Mouse (Mus musculus) forebrain, embryonic 16.5 days (tissue): ENCODE data around the gene Itga1. TPM values are rescaled to one million over a fixed set of nuclear protein-coding genes. Genes with fewer than 3 reads are reported as not detected.
A peak's percentile ranks its signal among the peaks of the same experiment; 100 is the strongest.

ENCODE experiments used
- ATAC-seq: fragments of 200-750 bp; cut with Nextera tagmentation; 2 replicates; pipeline ENCODE4 v1.8.0; 2017; ENCODE audit warnings: mild to moderate bottlenecking, moderate library complexity
- H3K27ac ChIP-seq: fragments of 300-500 bp; sonication (generic); 2 replicates; pipeline ENCODE4 v1.5.1; 2014; ENCODE audit warnings: low read length, control low read depth
- H3K27me3 ChIP-seq: fragments of 300-500 bp; sonication (generic); replicated peaks from 2 replicates; pipeline ENCODE4 v1.6.1; 2014; ENCODE audit warnings: low read length; ENCODE audit not compliant: control insufficient read depth, insufficient read depth
- H3K36me3 ChIP-seq: fragments of 300-500 bp; sonication (generic); 2 replicates; pipeline ENCODE4 v1.6.1; 2014; ENCODE audit not compliant: control insufficient read depth, insufficient read depth
- H3K4me1 ChIP-seq: fragments of 300-500 bp; sonication (generic); replicated peaks from 2 replicates; pipeline ENCODE4 v1.6.1; 2014; ENCODE audit warnings: low read length; ENCODE audit not compliant: control insufficient read depth, insufficient read depth
- H3K4me2 ChIP-seq: fragments of 300-500 bp; sonication (generic); 2 replicates; pipeline ENCODE4 v1.6.1; 2014; ENCODE audit warnings: mild to moderate bottlenecking, low read length, control low read depth
- H3K4me3 ChIP-seq: fragments of 300-500 bp; sonication (generic); replicated peaks from 2 replicates; pipeline ENCODE4 v1.5.1; 2014; ENCODE audit warnings: mild to moderate bottlenecking, low read length, control low read depth
- H3K9ac ChIP-seq: fragments of 300-500 bp; sonication (generic); replicated peaks from 2 replicates; pipeline ENCODE4 v1.6.1; 2014; ENCODE audit warnings: low read depth, low read length, control low read depth
- H3K9me3 ChIP-seq: fragments of 300-500 bp; sonication (generic); 2 replicates; pipeline ENCODE4 v1.6.1; 2016; ENCODE audit warnings: low read length; ENCODE audit not compliant: control insufficient read depth
- WGBS: fragments of 180-500 bp; shearing (Covaris S2); extraction: QIAGEN DNeasy Blood & Tissue Kit; methylation state at CpG from one replicate; pipeline ENCODE4 v1.1.7; 2014; 5-methylcytosine and 5-hydroxymethylcytosine counted together
- polyA plus RNA-seq: library from polyadenylated mRNA; unstranded; fragments of >200 nt; fragmentation: Nextera tagmentation; extraction: Ambion mirVana; gene quantifications from 2 replicates; pipeline ENCODE4 v1.2.1, GENCODE M21; 2015

Itga1 gene
- polyA plus RNA-seq, 1 experiment from 2014 or later = 6.6 TPM

DNA sequence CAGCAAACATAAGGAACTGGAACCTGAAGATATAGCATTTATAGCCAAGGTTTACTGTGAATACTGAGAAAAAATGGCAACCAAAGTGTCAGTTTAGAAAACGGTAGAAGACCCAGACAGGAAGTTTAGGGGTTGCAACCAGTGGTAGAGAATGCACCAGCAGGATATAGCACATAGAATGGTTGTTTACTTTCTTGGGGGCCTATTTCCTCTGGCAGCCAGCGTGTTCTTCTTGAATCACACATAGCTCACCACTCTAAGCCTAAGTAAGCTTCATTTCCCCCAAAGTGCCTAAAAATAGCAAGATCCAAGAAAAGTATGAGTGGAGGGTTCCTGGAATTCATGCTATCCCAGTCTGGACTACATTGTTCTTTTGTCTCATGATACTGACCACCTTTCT is 59.1 kb downstream of the Itga1 start:
- no peaks in the 10 kb centered on the region for H3K27me3 ChIP-seq
- H3K9me3 ChIP-seq = no peaks in the 10 kb centered on the region
- H3K36me3 ChIP-seq = no peaks in the 10 kb centered on the region
- no peak overlapping the region for H3K4me3 ChIP-seq
- no peak overlapping the region for H3K27ac ChIP-seq
- no peak overlapping the region for H3K9ac ChIP-seq
- no peaks in the 10 kb centered on the region for H3K4me1 ChIP-seq
- 73% methylated on average over 2 of the region's 2 CpGs for WGBS
- ATAC-seq = no peak
- no peak overlapping the region for H3K4me2 ChIP-seq

DNA sequence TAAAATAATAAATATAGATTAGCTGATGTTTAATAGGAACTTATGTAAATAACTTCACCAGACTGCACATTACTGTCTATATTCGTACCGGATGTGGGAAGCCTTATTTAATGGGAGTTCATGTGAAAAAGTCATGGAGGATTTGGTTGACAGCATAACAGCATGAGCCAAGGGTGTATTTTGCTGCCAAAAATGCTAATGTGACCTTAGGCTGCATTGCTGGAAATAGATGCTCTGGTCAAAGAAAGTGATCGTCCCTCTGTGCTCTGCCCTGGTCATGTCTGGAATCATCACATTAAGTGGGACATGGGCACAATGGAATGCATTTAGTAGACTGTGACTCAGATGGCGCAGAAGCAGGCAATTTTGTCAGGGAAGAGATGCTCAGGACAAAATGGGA is 64.5 kb downstream of the Itga1 start:
- WGBS = 53% methylated on average over 4 of the region's 4 CpGs
- Histone ChIP-seq H3K4me3 (no peak overlapping the region), H3K4me1 (no peaks in the 10 kb centered on the region), H3K27me3 (no peaks in the 10 kb centered on the region), H3K27ac (no peak overlapping the region), H3K4me2 (no peak overlapping the region), H3K9me3 (no peaks in the 10 kb centered on the region), H3K9ac (no peak overlapping the region), H3K36me3 (no peaks in the 10 kb centered on the region)
- no peak for ATAC-seq

DNA sequence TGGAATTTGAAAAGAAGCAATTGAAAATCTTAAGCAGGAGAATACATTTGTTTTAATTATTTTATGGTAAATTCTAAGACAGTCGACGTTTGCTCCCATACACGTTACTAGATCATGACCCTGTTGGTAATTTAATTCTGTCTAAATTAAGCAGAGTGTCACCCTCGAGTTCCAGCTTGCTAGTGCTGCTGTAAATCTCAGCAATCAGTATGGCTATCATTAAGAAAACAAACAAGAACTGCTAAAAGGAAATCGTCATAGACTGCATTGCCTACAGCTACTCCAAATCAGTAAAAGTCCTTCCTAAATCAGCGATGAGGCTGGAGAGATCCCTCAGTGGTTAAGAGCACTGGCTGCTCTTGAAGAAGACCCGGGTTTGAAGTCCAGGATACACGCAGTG is 66.4 kb downstream of the Itga1 start:
- 84% methylated on average over 8 of the region's 8 CpGs for WGBS

DNA sequence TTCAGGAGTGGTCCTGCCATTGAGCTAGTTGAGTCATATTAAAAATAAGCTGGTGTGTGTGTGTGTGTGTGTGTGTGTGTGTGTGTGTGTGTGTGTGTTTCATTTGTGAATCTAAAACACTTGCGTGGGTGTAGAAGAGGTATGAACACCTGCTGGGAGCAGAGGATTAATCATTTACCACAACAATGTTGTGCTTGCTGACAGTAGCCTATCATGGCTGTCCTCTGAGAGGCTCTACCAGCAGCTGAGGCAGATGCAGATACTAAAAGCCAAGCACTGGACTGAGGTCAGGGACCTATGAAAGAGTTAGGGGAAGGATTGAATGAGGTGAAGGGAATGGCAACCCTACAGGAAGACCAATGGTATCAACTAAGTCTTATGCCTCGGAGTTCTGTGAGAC is 68.6 kb downstream of the Itga1 start:
- H3K4me3 ChIP-seq = no peak overlapping the region
- H3K4me2 ChIP-seq = no peak overlapping the region
- no peaks in the 10 kb centered on the region for H3K36me3 ChIP-seq
- ATAC-seq = no peak
- peaks cover 2% of the 10 kb centered on the region for H3K4me1 ChIP-seq
- no peak overlapping the region for H3K9ac ChIP-seq
- WGBS = 85% methylated on average over 2 of the region's 2 CpGs
- no peaks in the 10 kb centered on the region for H3K9me3 ChIP-seq
- H3K27me3 ChIP-seq = no peaks in the 10 kb centered on the region
- H3K27ac ChIP-seq = no peak overlapping the region

More for the DNA sequence above, 66.4 kb downstream of the Itga1 start:
- Histone ChIP-seq H3K9ac (no peak overlapping the region), H3K4me2 (no peak overlapping the region), H3K27me3 (no peaks in the 10 kb centered on the region), H3K36me3 (no peaks in the 10 kb centered on the region), H3K4me1 (peaks cover 2% of the 10 kb centered on the region), H3K4me3 (no peak overlapping the region), H3K27ac (no peak overlapping the region), H3K9me3 (no peaks in the 10 kb centered on the region)
- no peak for ATAC-seq

DNA sequence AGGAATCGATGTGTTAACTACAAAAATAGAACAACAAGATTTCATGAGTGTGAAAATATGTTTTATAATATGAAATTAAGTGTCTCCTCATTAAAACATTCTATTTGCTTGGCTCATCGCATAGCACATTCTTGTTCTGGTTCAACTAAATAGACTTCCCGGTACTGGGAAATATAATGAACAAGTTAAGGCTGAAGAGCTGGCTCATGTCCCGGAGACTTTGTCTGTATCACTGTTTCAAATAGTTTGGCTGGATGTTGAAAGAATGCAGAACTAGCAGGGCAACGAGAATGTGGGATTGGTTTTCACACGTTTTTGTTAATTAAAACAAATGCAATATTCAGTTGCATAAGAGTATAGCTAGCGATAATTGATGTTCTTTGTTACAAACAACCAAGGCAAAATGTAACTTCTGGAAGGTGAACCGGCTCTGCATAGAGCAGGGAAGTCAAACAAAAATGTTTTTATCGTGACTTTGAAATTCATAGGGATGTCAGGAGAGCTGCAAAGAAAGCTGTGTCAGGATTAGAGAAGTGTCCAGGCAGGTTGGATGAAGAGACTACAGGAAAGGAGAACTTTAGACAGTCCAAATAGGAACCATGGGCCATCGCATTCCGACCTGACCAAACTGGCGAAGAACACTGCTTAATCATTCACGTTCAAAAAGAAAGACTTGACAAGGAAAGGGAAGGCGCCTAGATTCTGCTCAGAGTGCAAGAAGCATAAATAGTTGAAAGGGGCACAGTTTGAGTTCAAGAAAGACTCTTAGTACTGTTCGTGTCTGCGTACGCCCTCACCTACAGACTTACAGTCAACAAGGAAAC is 70.4 kb downstream of the Itga1 start:
- Histone ChIP-seq H3K9me3 (no peaks in the 10 kb centered on the region), H3K36me3 (no peaks in the 10 kb centered on the region), H3K9ac (no peak overlapping the region), H3K27ac (no peak overlapping the region), H3K4me1 (peaks cover 2% of the 10 kb centered on the region), H3K27me3 (no peaks in the 10 kb centered on the region), H3K4me3 (no peak overlapping the region), H3K4me2 (no peak overlapping the region)
- ATAC-seq = 0 out of 2 replicates have a peak, but pooled peaks have one; percentile 33
- 62% methylated on average over 17 of the region's 17 CpGs for WGBS

DNA sequence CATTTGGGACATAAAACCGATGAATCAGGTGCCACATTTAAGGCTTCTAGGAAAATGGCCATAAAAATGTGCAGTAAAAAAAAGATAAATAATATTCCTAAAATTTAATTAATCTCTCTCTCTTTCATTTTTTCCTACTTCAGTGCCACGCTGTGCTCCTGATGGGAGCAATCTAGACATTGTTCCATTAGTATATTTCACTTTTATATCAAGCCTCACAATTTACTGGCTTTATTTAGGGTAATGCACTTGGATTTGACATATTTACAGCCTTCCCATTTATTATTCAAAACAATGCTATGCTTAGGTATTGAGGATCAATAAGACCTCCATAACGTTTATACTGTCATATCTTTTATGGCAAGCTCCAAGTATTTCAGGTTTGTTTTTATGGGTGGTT is 76.4 kb downstream of the Itga1 start:
- no peaks in the 10 kb centered on the region for H3K4me1 ChIP-seq
- H3K27me3 ChIP-seq = no peaks in the 10 kb centered on the region
- no peak overlapping the region for H3K9ac ChIP-seq
- H3K36me3 ChIP-seq = no peaks in the 10 kb centered on the region
- 89% methylated on average over 3 of the region's 3 CpGs for WGBS
- no peaks in the 10 kb centered on the region for H3K9me3 ChIP-seq
- no peak for ATAC-seq
- no peak overlapping the region for H3K4me2 ChIP-seq
- no peak overlapping the region for H3K27ac ChIP-seq
- H3K4me3 ChIP-seq = no peak overlapping the region

DNA sequence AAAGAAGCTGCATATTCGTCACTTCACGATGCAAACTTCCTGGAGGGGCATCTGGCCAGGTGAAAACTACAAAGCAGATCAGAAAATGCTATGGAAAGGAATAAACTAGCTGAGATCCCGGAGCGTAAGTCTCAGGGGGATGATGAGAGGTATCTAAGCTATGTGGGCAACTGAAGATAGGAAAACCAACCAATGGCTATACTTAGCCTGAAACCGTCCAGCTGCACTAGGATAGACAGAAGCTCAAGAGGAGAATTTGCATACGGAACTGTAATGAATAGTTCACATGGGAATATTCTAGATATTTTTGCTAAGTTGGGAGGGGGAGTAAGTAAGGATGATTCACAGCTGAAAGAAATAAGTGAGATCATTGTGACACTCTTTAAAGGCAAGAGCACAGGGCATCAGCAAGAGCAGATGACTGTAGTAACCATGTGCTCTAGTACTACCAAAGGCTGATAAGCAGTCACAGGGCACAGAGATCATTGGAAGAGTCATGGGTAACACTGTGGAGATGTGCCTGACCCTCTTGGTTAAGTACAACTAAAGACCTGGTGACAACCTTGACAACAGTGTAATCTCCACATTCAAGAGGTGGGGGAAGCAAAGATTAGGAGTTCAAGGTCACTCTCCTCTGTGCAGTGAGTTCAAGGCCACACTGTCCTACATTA is 79.5 kb downstream of the Itga1 start:
- 89% methylated on average over 6 of the region's 6 CpGs for WGBS
- H3K9ac ChIP-seq = no peak overlapping the region
- no peak overlapping the region for H3K4me3 ChIP-seq
- H3K4me1 ChIP-seq = no peaks in the 10 kb centered on the region
- no peaks in the 10 kb centered on the region for H3K27me3 ChIP-seq
- no peaks in the 10 kb centered on the region for H3K9me3 ChIP-seq
- H3K36me3 ChIP-seq = no peaks in the 10 kb centered on the region
- H3K27ac ChIP-seq = no peak overlapping the region
- ATAC-seq = no peak
- no peak overlapping the region for H3K4me2 ChIP-seq

DNA sequence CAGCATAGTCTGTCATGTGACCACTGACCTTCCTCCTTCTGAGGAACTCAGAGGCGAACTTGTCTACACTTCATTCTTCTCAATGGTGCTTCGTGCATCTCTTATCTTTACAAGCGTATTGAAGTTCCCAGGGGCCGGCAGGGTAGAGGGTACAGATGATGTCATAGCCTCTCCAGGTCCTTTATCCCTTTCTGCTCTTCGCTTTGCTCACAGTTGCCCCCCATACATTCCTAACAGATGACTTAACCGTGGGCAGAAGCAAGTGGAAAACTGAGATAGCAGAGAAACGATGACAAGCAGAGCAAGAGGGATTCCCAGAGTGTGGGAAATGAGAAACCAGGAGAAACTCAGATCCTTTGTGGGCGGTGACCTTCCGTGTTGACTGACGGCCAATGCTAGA is 80.4 kb downstream of the Itga1 start:
- Histone ChIP-seq H3K9ac (no peak overlapping the region), H3K4me1 (no peaks in the 10 kb centered on the region), H3K36me3 (no peaks in the 10 kb centered on the region), H3K27ac (no peak overlapping the region), H3K4me3 (no peak overlapping the region), H3K4me2 (no peak overlapping the region), H3K9me3 (no peaks in the 10 kb centered on the region), H3K27me3 (no peaks in the 10 kb centered on the region)
- ATAC-seq = no peak
- 81% methylated on average over 10 of the region's 10 CpGs for WGBS

DNA sequence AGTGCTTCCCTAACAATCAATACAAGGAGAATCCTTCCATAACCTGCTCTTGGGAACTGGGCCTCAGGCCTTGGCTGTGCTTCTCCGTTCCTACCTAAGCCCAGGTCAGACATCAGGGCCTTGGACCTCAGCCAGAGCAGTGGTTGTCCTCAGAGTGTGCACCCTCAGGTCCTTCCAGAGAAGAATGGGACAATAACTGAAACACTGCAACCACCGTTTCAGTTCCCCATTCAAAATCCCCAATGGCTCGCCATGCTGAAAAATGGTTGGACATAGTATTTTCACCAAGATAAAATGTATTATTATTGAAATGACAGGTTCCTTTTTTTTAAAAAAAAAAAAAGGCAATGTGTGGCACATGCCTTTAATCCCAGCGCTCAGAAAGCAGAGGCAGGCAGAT is 81.0 kb downstream of the Itga1 start:
- ATAC-seq = no peak
- Histone ChIP-seq H3K9ac (no peak overlapping the region), H3K4me2 (no peak overlapping the region), H3K27ac (no peak overlapping the region), H3K9me3 (no peaks in the 10 kb centered on the region), H3K27me3 (no peaks in the 10 kb centered on the region), H3K4me1 (no peaks in the 10 kb centered on the region), H3K4me3 (no peak overlapping the region), H3K36me3 (no peaks in the 10 kb centered on the region)
- 90% methylated on average over 4 of the region's 4 CpGs for WGBS
